Mouse (Mus musculus) adipocyte (in vitro differentiated cells): ENCODE data around the gene Kif5c.

Experiments used
- DNase-seq: peaks from one replicate; pipeline ENCODE4 v3.0.0-alpha.2; 2016; ENCODE audit warnings: low spot score

The Kif5c gene

GRCm38 (mm10) chr2:49621234-49621633 is 2.1 kb downstream of the Kif5c start:
- DNase-seq, result no peak

GRCm38 (mm10) chr2:49625581-49625980 is 6.5 kb downstream of the Kif5c start:
- DNase-seq, result no peak

GRCm38 (mm10) chr2:49627611-49628010 is 8.5 kb downstream of the Kif5c start:
- no peak for DNase-seq

- no peak for DNase-seq
These were observed 9.1 kb downstream of the Kif5c start for GRCm38 (mm10) chr2:49628094-49628705.

GRCm38 (mm10) chr2:49629181-49629580 is 10.1 kb downstream of the Kif5c start:
- no peak for DNase-seq

GRCm38 (mm10) chr2:49630636-49631035 is 11.5 kb downstream of the Kif5c start:
- DNase-seq, result no peak

GRCm38 (mm10) chr2:49633231-49633630 is 14.1 kb downstream of the Kif5c start:
- DNase-seq, result no peak

- no peak for DNase-seq
These were observed 23.7 kb downstream of the Kif5c start for GRCm38 (mm10) chr2:49642761-49643160.

GRCm38 (mm10) chr2:49643756-49644155 is 24.7 kb downstream of the Kif5c start:
- DNase-seq, result no peak

GRCm38 (mm10) chr2:49647591-49647990 is 28.5 kb downstream of the Kif5c start:
- DNase-seq, result no peak

GRCm38 (mm10) chr2:49648344-49648743 is 29.2 kb downstream of the Kif5c start:
- DNase-seq, result no peak

- DNase-seq, result no peak
These were observed 29.7 kb downstream of the Kif5c start for GRCm38 (mm10) chr2:49648806-49649205.

- no peak for DNase-seq
These were observed 30.1 kb downstream of the Kif5c start for GRCm38 (mm10) chr2:49649211-49649610.

GRCm38 (mm10) chr2:49651737-49652136 is 32.6 kb downstream of the Kif5c start:
- no peak for DNase-seq

- DNase-seq, result no peak
These were observed 35.5 kb downstream of the Kif5c start for GRCm38 (mm10) chr2:49654606-49655005.

GRCm38 (mm10) chr2:49655195-49655873 is 36.2 kb downstream of the Kif5c start:
- DNase-seq, result no peak

GRCm38 (mm10) chr2:49655874-49656195 is 36.7 kb downstream of the Kif5c start:
- no peak for DNase-seq

GRCm38 (mm10) chr2:49656988-49657387 is 37.9 kb downstream of the Kif5c start:
- DNase-seq, result peak; percentile 39

GRCm38 (mm10) chr2:49657666-49658065 is 38.6 kb downstream of the Kif5c start:
- no peak for DNase-seq

GRCm38 (mm10) chr2:49658988-49659387 is 39.9 kb downstream of the Kif5c start:
- DNase-seq, result no peak

GRCm38 (mm10) chr2:49659964-49660363 is 40.9 kb downstream of the Kif5c start:
- DNase-seq, result no peak

GRCm38 (mm10) chr2:49660375-49660923 is 41.4 kb downstream of the Kif5c start:
- no peak for DNase-seq

GRCm38 (mm10) chr2:49661348-49661747 is 42.2 kb downstream of the Kif5c start:
- peak; percentile 21 for DNase-seq

GRCm38 (mm10) chr2:49661872-49662271 is 42.8 kb downstream of the Kif5c start:
- no peak for DNase-seq
